Mouse (Mus musculus): ENCODE data around the gene Tead2. TPM values are rescaled to one million over a fixed set of nuclear protein-coding genes. Genes with fewer than 3 reads are reported as not detected.

The Tead2 gene
- polyA plus RNA-seq, 1 experiment from 2014 or later = 46.5 TPM

DNA sequence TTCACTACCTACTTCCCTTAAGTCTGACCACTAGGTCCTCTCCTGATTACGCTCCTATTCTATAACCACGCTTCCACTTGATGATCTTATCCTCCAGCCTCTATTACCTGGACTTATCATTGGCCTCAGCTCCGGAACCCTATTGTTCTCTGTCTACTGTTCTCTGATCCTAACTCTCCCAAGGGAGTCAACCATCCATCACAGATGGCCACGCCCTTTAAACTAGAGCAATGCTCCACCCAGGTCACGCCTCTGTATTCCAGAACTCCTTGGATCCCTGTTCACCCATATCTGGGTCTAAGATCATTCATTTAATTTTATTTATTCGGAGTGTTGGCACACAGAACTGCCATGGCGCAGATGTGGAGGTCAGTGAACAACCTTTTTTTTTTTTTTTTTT lies 3.2 kb upstream of the Tead2 start:
- Histone ChIP-seq H3K9ac (replicated peaks; ENCODE audit: low read depth) (no peak overlapping the region), H3K27ac (ENCODE audit: low read length) (no peak overlapping the region), H3K4me3 (ENCODE audit: low read depth, low read length) (no peak overlapping the region), H3K4me1 (ENCODE audit: insufficient read depth, low read depth, low read length) (peaks cover 4% of the 10 kb centered on the region), H3K9me3 (ENCODE audit: low read length) (no peaks in the 10 kb centered on the region), H3K36me3 (ENCODE audit: insufficient read depth, low read length) (no peaks in the 10 kb centered on the region), H3K4me2 (replicated peaks; ENCODE audit: low read depth, low read length) (no peak overlapping the region), H3K27me3 (replicated peaks; ENCODE audit: insufficient read depth, low read length) (peaks cover 4% of the 10 kb centered on the region; the same call in 1 of the 2 replicates)
- no peak for TF ChIP-seq CTCF (IDR thresholded peaks at IDR 0.05)
- no peak for TF ChIP-seq EP300 (IDR thresholded peaks at IDR 0.05)
- DNase-seq (ENCODE audit: low spot score) = no peak
- WGBS = 72% methylated on average over 7 of the region's 7 CpGs
- ATAC-seq = no peak

GRCm38 (mm10) chr7:45213708-45214107 lies 1.8 kb upstream of the Tead2 start:
- Histone ChIP-seq H3K4me1 (ENCODE audit: insufficient read depth, low read depth, low read length) (peaks cover 4% of the 10 kb centered on the region), H3K27ac (ENCODE audit: low read length) (no peak overlapping the region)

GRCm38 (mm10) chr7:45216442-45217183 lies 1.1 kb downstream of the Tead2 start:
- peak overlapping the region; percentile 54; the same call in 1 of the 2 replicates for H3K27ac ChIP-seq (ENCODE audit: low read length)
- peak overlapping the region; percentile 50; the same call in 1 of the 2 replicates for H3K9ac ChIP-seq (replicated peaks; ENCODE audit: low read depth)
- H3K4me3 ChIP-seq (ENCODE audit: low read depth, low read length) = peak overlapping the region; percentile 77
- peaks cover 4% of the 10 kb centered on the region for H3K4me1 ChIP-seq (ENCODE audit: insufficient read depth, low read depth, low read length)
- no peaks in the 10 kb centered on the region for H3K9me3 ChIP-seq (ENCODE audit: low read length)
- H3K4me2 ChIP-seq (replicated peaks; ENCODE audit: low read depth, low read length) = peak overlapping the region; percentile 88
- TF ChIP-seq CTCF (IDR thresholded peaks at IDR 0.05) = no peak
- no peak for TF ChIP-seq EP300 (IDR thresholded peaks at IDR 0.05)
- 4% methylated on average over 13 of the region's 13 CpGs for WGBS
- DNase-seq (ENCODE audit: low spot score) (peak; percentile 79), ATAC-seq (peak; percentile 66)
- no peaks in the 10 kb centered on the region for H3K27me3 ChIP-seq (replicated peaks; ENCODE audit: insufficient read depth, low read length)
- H3K36me3 ChIP-seq (ENCODE audit: insufficient read depth, low read length) = no peaks in the 10 kb centered on the region

More at GRCm38 (mm10) chr7:45213708-45214107, 1.8 kb upstream of the Tead2 start:
- peaks cover 4% of the 10 kb centered on the region; the same call in 1 of the 2 replicates for H3K27me3 ChIP-seq (replicated peaks; ENCODE audit: insufficient read depth, low read length)
- no peak overlapping the region for H3K4me2 ChIP-seq (replicated peaks; ENCODE audit: low read depth, low read length)
- 68% methylated on average over 5 of the region's 5 CpGs for WGBS
- H3K9me3 ChIP-seq (ENCODE audit: low read length) = no peaks in the 10 kb centered on the region
- TF ChIP-seq EP300 (IDR thresholded peaks at IDR 0.05) (no peak), CTCF (IDR thresholded peaks at IDR 0.05) (no peak)
- no peak overlapping the region for H3K9ac ChIP-seq (replicated peaks; ENCODE audit: low read depth)
- H3K36me3 ChIP-seq (ENCODE audit: insufficient read depth, low read length) = no peaks in the 10 kb centered on the region
- no peak overlapping the region for H3K4me3 ChIP-seq (ENCODE audit: low read depth, low read length)
- DNase-seq (ENCODE audit: low spot score) = no peak
- no peak for ATAC-seq

DNA sequence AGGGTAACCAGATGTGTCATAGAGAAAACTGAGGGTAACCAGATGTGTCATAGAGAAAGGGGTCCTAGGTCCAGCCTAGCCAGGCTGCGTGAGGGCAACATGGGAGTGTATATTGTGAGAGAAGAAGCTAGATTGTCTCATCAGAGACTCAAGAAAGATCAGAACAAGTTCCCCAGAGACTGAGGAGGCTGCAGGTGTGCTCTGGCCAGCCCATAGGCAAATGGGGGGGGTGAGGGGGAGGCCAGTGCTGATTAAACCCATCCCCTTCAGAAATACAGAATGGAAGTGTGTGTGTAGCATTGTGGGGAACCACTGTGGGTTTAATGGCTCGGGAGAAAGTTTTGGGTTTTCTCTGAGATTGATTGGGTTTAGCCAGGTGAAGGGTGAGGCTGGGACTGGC lies 6.1 kb downstream of the Tead2 start:
- H3K9me3 ChIP-seq (ENCODE audit: low read length) = no peaks in the 10 kb centered on the region
- no peaks in the 10 kb centered on the region for H3K27me3 ChIP-seq (replicated peaks; ENCODE audit: insufficient read depth, low read length)
- ATAC-seq = no peak
- H3K4me1 ChIP-seq (ENCODE audit: insufficient read depth, low read depth, low read length) = peaks cover 4% of the 10 kb centered on the region; the same call in 1 of the 2 replicates
- H3K36me3 ChIP-seq (ENCODE audit: insufficient read depth, low read length) = peaks cover 5% of the 10 kb centered on the region; the same call in 1 of the 2 replicates
- 83% methylated on average over 2 of the region's 2 CpGs for WGBS
- no peak for DNase-seq (ENCODE audit: low spot score)
- H3K4me2 ChIP-seq (replicated peaks; ENCODE audit: low read depth, low read length) = no peak overlapping the region
- no peak overlapping the region for H3K9ac ChIP-seq (replicated peaks; ENCODE audit: low read depth)
- no peak for TF ChIP-seq CTCF (IDR thresholded peaks at IDR 0.05)
- no peak for TF ChIP-seq EP300 (IDR thresholded peaks at IDR 0.05)
- H3K27ac ChIP-seq (ENCODE audit: low read length) = no peak overlapping the region
- H3K4me3 ChIP-seq (ENCODE audit: low read depth, low read length) = no peak overlapping the region

DNA sequence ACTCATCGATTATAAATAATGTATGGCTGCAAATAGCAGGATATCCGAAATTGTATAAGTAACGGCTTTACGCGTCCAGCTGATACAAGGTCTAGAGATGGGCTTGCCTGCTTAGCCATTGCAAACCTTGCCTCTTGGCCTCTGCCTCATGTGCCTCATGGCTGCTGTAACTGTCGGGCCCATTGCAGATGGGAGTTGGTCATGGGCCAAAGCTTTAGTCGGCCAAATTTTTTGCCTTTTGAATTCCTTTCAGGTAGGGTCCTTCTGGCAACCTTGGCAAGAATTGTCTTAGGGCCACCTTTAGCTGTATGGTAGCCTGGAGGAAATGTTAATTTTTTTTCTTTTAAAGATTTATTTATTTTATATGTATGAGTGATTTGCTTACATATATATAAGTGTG lies 9.3 kb downstream of the Tead2 start:
- TF ChIP-seq CTCF (IDR thresholded peaks at IDR 0.05) (no peak), EP300 (IDR thresholded peaks at IDR 0.05) (no peak)
- peaks cover 12% of the 10 kb centered on the region; the same call in 1 of the 2 replicates for H3K36me3 ChIP-seq (ENCODE audit: insufficient read depth, low read length)
- DNase-seq (ENCODE audit: low spot score) (no peak), ATAC-seq (no peak)
- no peaks in the 10 kb centered on the region for H3K27me3 ChIP-seq (replicated peaks; ENCODE audit: insufficient read depth, low read length)
- no peak overlapping the region for H3K9ac ChIP-seq (replicated peaks; ENCODE audit: low read depth)
- H3K9me3 ChIP-seq (ENCODE audit: low read length) = no peaks in the 10 kb centered on the region
- WGBS = 88% methylated on average over 7 of the region's 7 CpGs
- H3K4me2 ChIP-seq (replicated peaks; ENCODE audit: low read depth, low read length) = no peak overlapping the region
- H3K27ac ChIP-seq (ENCODE audit: low read length) = no peak overlapping the region
- H3K4me3 ChIP-seq (ENCODE audit: low read depth, low read length) = no peak overlapping the region
- H3K4me1 ChIP-seq (ENCODE audit: insufficient read depth, low read depth, low read length) = no peaks in the 10 kb centered on the region

DNA sequence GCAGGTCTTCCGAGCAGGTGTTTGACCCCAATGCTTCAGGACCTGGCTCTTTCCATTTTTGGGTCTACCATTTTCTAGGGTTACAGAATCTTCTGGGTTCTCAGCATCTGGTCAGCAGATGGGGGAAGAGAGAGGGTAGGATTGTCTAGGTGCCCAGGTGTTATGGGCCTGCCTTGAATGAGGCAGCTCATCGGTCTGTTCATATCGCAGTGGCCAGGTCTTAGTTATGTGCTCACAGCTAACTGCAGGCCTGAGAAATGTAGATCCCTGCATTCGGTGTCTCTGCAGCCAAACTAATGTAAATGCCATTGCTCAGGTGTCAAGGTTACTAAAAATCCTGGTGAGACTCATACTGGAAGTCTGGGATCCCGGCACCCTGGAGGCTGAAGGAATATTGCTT lies 10.9 kb downstream of the Tead2 start:
- ATAC-seq (no peak), DNase-seq (ENCODE audit: low spot score) (no peak)
- Histone ChIP-seq H3K27me3 (replicated peaks; ENCODE audit: insufficient read depth, low read length) (no peaks in the 10 kb centered on the region), H3K9me3 (ENCODE audit: low read length) (no peaks in the 10 kb centered on the region), H3K36me3 (ENCODE audit: insufficient read depth, low read length) (peaks cover 12% of the 10 kb centered on the region; the same call in 1 of the 2 replicates), H3K4me2 (replicated peaks; ENCODE audit: low read depth, low read length) (no peak overlapping the region), H3K9ac (replicated peaks; ENCODE audit: low read depth) (no peak overlapping the region), H3K4me3 (ENCODE audit: low read depth, low read length) (no peak overlapping the region), H3K4me1 (ENCODE audit: insufficient read depth, low read depth, low read length) (no peaks in the 10 kb centered on the region), H3K27ac (ENCODE audit: low read length) (no peak overlapping the region)
- TF ChIP-seq EP300 (IDR thresholded peaks at IDR 0.05) (no peak), CTCF (IDR thresholded peaks at IDR 0.05) (no peak)
- 95% methylated on average over 5 of the region's 5 CpGs for WGBS
